Mouse (Mus musculus) intestine, embryonic 16.5 days (tissue): ENCODE measurements around the gene Ppox. TPM values are rescaled to one million over a fixed set of nuclear protein-coding genes. Genes with fewer than 3 reads are reported as not detected.

Source experiments
- ATAC-seq: fragments of 200-750 bp; cut with Nextera tagmentation; 2 replicates; pipeline ENCODE4 v1.8.0; 2017; ENCODE audit warnings: moderate TSS enrichment, moderate library complexity
- H3K27ac ChIP-seq: fragments of 300-500 bp; sonication (generic); 2 replicates; pipeline ENCODE4 v1.5.1; 2014; ENCODE audit warnings: mild to moderate bottlenecking, low read length
- H3K27me3 ChIP-seq: fragments of 300-500 bp; sonication (generic); replicated peaks from 2 replicates; pipeline ENCODE4 v1.6.1; 2014; ENCODE audit warnings: low read length, control low read depth, mixed read lengths; ENCODE audit not compliant: control insufficient read depth, insufficient read depth
- H3K36me3 ChIP-seq: fragments of 300-500 bp; sonication (generic); 2 replicates; pipeline ENCODE4 v1.6.1; 2014; ENCODE audit warnings: low read length, control low read depth; ENCODE audit not compliant: control insufficient read depth, insufficient read depth
- H3K4me1 ChIP-seq: fragments of 300-500 bp; sonication (generic); 2 replicates; pipeline ENCODE4 v1.6.1; 2014; ENCODE audit warnings: low read length, control low read depth, mixed read lengths; ENCODE audit not compliant: control insufficient read depth, insufficient read depth
- H3K4me2 ChIP-seq: fragments of 300-500 bp; sonication (generic); 2 replicates; pipeline ENCODE4 v1.6.1; 2014; ENCODE audit warnings: low read depth, low read length, control low read depth
- H3K4me3 ChIP-seq: fragments of 300-500 bp; sonication (generic); 2 replicates; pipeline ENCODE4 v1.5.1; 2014; ENCODE audit warnings: mild to moderate bottlenecking, low read length
- H3K9ac ChIP-seq: fragments of 300-500 bp; sonication (generic); 2 replicates; pipeline ENCODE4 v1.6.1; 2014; ENCODE audit warnings: low read depth, low read length
- H3K9me3 ChIP-seq: fragments of 300-500 bp; sonication (generic); 2 replicates; pipeline ENCODE4 v1.6.1; 2016; ENCODE audit warnings: low read length, control low read depth; ENCODE audit not compliant: control insufficient read depth
- WGBS: fragments of 180-500 bp; shearing (Covaris S2); extraction: QIAGEN DNeasy Blood & Tissue Kit; methylation state at CpG from one replicate; pipeline ENCODE4 v1.1.7; 2014; 5-methylcytosine and 5-hydroxymethylcytosine counted together
- polyA plus RNA-seq: library from polyadenylated mRNA; unstranded; fragments of >200 nt; fragmentation: Nextera tagmentation; extraction: Ambion mirVana; gene quantifications from 2 replicates; pipeline ENCODE4 v1.2.1, GENCODE M21; 2015

Ppox gene
- polyA plus RNA-seq, 1 experiment from 2014 or later = 40.9 TPM

GRCm38 (mm10) chr1:171239992-171240744 is 40.8 kb downstream of the Ppox start:
- no peak overlapping the region for H3K27ac ChIP-seq
- no peak overlapping the region for H3K4me2 ChIP-seq

GRCm38 (mm10) chr1:171238463-171238862 is 42.5 kb downstream of the Ppox start:
- H3K36me3 ChIP-seq = peaks cover 40% of the 10 kb centered on the region
- H3K27ac ChIP-seq = no peak overlapping the region
- no peak overlapping the region for H3K9ac ChIP-seq
- no peaks in the 10 kb centered on the region for H3K9me3 ChIP-seq
- 0 out of 2 replicates have a peak, but pooled peaks have one; percentile 22 for ATAC-seq
- no peaks in the 10 kb centered on the region; the same call in 1 of the 2 replicates for H3K4me1 ChIP-seq
- H3K4me3 ChIP-seq = no peak overlapping the region
- WGBS = 73% methylated on average over 14 of the region's 14 CpGs
- no peak overlapping the region for H3K4me2 ChIP-seq
- no peaks in the 10 kb centered on the region for H3K27me3 ChIP-seq

More at GRCm38 (mm10) chr1:171239992-171240744, 40.8 kb downstream of the Ppox start:
- H3K27me3 ChIP-seq = no peaks in the 10 kb centered on the region
- ATAC-seq = no peak
- no peaks in the 10 kb centered on the region; the same call in 1 of the 2 replicates for H3K4me1 ChIP-seq
- H3K36me3 ChIP-seq = peaks cover 35% of the 10 kb centered on the region
- WGBS = 69% methylated on average over 15 of the region's 15 CpGs
- H3K9ac ChIP-seq = no peak overlapping the region
- H3K9me3 ChIP-seq = no peaks in the 10 kb centered on the region
- no peak overlapping the region for H3K4me3 ChIP-seq

DNA sequence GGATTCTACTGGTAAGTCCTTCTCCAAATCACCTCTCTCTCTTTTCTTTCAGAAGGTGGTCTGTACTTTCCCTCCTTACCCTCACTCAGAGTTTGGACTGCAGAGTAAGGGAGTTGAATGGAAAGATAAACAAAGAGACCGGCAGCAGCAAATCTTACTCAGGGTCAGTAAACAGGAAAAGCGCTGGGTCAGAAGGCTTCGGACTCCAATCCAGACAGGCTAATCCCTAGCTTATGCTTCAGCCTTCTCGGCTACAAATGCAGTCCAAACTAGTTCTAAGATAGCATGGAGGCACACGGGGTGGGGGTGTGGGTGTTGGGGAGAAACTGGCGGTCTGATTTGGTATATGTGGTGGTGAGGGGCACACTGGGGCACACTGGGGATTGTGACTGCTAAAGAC is 43.5 kb downstream of the Ppox start:
- H3K4me3 ChIP-seq = no peak overlapping the region
- H3K9me3 ChIP-seq = no peaks in the 10 kb centered on the region
- ATAC-seq = no peak
- 53% methylated on average over 6 of the region's 6 CpGs for WGBS
- H3K27ac ChIP-seq = no peak overlapping the region
- no peaks in the 10 kb centered on the region for H3K27me3 ChIP-seq
- peaks cover 37% of the 10 kb centered on the region for H3K36me3 ChIP-seq
- no peak overlapping the region for H3K4me2 ChIP-seq
- H3K4me1 ChIP-seq = no peaks in the 10 kb centered on the region; the same call in 1 of the 2 replicates
- no peak overlapping the region for H3K9ac ChIP-seq

DNA sequence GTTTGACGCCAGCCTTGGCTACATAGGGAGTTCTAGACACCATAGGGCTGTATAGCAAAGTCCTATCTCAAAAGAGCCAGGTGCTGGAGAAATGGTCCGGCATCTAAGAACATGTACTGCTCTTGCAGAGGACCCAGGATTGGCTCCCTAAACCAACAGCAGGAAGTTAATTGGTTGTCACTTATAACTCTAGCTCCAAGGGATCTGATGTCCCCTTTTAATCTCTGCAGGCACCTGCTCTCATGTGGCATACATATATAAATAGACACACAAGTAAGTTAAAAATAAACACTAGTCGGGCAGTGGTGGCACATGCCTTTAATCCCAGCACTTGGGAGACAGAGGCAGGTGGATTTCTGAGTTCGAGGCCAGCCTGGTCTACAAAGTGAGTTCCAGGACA is 45.2 kb downstream of the Ppox start:
- Histone ChIP-seq H3K27ac (no peak overlapping the region), H3K4me2 (no peak overlapping the region), H3K4me1 (no peaks in the 10 kb centered on the region), H3K27me3 (no peaks in the 10 kb centered on the region), H3K9me3 (no peaks in the 10 kb centered on the region), H3K9ac (no peak overlapping the region), H3K36me3 (peaks cover 35% of the 10 kb centered on the region), H3K4me3 (no peak overlapping the region)
- no peak for ATAC-seq
- 90% methylated on average over 4 of the region's 4 CpGs for WGBS

DNA sequence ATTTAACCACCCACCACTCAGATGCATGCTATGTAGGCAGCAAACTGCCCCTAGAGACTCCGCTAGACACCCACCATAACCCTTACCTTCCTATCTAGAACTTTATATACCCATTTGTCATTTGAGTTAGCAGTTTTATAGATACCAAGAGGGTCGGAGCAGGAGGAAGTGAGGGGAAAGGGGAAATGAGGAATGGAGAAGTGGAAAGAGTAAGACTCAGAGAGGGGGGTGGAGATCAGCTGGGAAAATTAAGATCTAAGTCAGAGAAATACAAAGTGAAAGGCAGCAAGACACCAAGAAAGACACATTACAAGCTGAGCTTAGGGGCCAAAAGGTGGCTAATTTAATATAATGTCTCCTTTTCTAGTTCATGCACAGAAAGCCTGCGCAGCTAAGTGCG is 46.4 kb downstream of the Ppox start:
- ATAC-seq = no peak
- no peak overlapping the region for H3K4me2 ChIP-seq
- H3K9me3 ChIP-seq = no peaks in the 10 kb centered on the region
- H3K4me3 ChIP-seq = no peak overlapping the region
- no peak overlapping the region for H3K9ac ChIP-seq
- no peak overlapping the region for H3K27ac ChIP-seq
- peaks cover 33% of the 10 kb centered on the region for H3K36me3 ChIP-seq
- 74% methylated on average over 4 of the region's 4 CpGs for WGBS
- no peaks in the 10 kb centered on the region for H3K4me1 ChIP-seq
- no peaks in the 10 kb centered on the region for H3K27me3 ChIP-seq

- Histone ChIP-seq H3K27ac (0 out of 2 replicates have a peak within 1 kb of the TSS, but pooled peaks have one; percentile 21), H3K9ac (no peak within 1 kb of the TSS), H3K4me1 (no peaks in the 10 kb centered on the region), H3K36me3 (peaks cover 31% of the 10 kb centered on the region), H3K4me3 (0 out of 2 replicates have a peak within 1 kb of the TSS, but pooled peaks have one; percentile 4), H3K4me2 (no peak within 1 kb of the TSS), H3K27me3 (no peaks in the 10 kb centered on the region), H3K9me3 (no peaks in the 10 kb centered on the region)
- ATAC-seq = no peak
- 92% methylated on average over 14 of the region's 14 CpGs for WGBS
Measured at GRCm38 (mm10) chr1:171234126-171234525, 46.9 kb downstream of the Ppox start, which contains the start of gene Fcer1g. TSS of gene Fcer1g (minus strand) at chr1:171234365.

DNA sequence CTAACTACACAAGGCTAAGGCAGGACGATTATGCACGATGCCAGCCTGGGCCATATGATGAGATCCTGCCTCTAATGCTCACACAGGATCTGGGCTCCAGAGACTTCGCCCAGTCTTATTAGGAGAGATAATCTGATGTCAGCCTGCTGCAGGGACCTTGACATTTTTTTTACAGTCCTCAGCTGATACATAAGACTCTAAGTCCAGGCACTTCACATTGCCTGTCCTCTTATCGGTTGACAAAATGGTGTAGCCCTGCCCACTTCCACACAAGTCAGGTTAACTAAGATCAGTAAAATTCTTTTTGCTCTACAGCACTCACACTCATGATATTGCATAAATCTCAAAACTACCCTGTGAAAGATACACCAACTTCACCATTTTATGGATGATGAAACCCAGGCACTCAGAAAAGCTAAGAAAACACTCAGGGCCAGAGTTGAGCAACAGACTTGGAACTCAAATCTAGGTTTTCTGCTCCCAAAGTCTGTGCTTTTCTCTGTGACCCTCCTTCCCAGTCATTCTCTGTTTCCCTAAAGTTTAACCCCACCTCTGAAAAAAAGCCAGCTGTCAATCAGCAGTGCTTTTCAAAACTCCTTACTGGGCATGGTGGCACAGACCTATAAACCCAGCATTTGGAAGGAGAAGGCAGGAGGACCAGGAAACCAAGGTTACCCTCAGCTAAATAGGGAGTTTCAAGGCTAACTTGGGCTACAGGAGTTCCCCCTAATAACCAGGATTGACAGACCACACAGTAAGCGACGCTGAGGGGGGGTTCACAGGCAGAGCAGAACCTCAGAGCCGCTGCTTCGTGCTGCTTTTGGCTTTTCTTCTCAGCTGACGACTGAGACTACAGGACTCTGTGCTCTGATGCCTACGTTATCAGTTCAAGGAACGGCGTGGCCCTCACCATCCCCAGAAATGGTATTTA is 47.9 kb downstream of the Ppox start:
- Histone ChIP-seq H3K9me3 (no peaks in the 10 kb centered on the region), H3K27me3 (no peaks in the 10 kb centered on the region), H3K4me1 (no peaks in the 10 kb centered on the region), H3K4me2 (no peak overlapping the region), H3K4me3 (0 out of 2 replicates have a peak overlapping the region, but pooled peaks have one; percentile 4), H3K36me3 (peaks cover 27% of the 10 kb centered on the region), H3K27ac (0 out of 2 replicates have a peak overlapping the region, but pooled peaks have one; percentile 21), H3K9ac (no peak overlapping the region)
- peak; percentile 32 for ATAC-seq
- 75% methylated on average over 12 of the region's 12 CpGs for WGBS

- Histone ChIP-seq H3K27ac (no peak overlapping the region), H3K4me1 (no peaks in the 10 kb centered on the region)
- WGBS = 81% methylated on average over 5 of the region's 5 CpGs
Measured at GRCm38 (mm10) chr1:171232348-171232747, 48.6 kb downstream of the Ppox start.

GRCm38 (mm10) chr1:171231844-171232243 is 49.1 kb downstream of the Ppox start:
- ATAC-seq = no peak
- H3K4me2 ChIP-seq = no peak overlapping the region
- H3K4me3 ChIP-seq = no peak overlapping the region
- no peaks in the 10 kb centered on the region for H3K9me3 ChIP-seq
- no peak overlapping the region for H3K27ac ChIP-seq
- no peaks in the 10 kb centered on the region for H3K4me1 ChIP-seq
- 73% methylated on average over 4 of the region's 4 CpGs for WGBS
- H3K9ac ChIP-seq = no peak overlapping the region
- H3K36me3 ChIP-seq = peaks cover 17% of the 10 kb centered on the region; the same call in 1 of the 2 replicates
- no peaks in the 10 kb centered on the region for H3K27me3 ChIP-seq

More at GRCm38 (mm10) chr1:171232348-171232747, 48.6 kb downstream of the Ppox start:
- Histone ChIP-seq H3K36me3 (peaks cover 22% of the 10 kb centered on the region), H3K9me3 (no peaks in the 10 kb centered on the region), H3K27me3 (no peaks in the 10 kb centered on the region), H3K9ac (no peak overlapping the region), H3K4me3 (no peak overlapping the region), H3K4me2 (no peak overlapping the region)
- no peak for ATAC-seq
